Mouse (Mus musculus) spleen, adult 2 months (tissue): ENCODE results near the gene Smchd1.

Source experiments
- CTCF ChIP-seq: fragments of 200-500 bp; IDR thresholded peaks from 2 replicates; pipeline ENCODE4 v1.5.1; 2011; ENCODE audit warnings: mild to moderate bottlenecking, inconsistent platforms; ENCODE audit not compliant: insufficient read depth, insufficient read length, insufficient replicate concordance; ENCODE audit errors: extremely low read depth
- POLR2A ChIP-seq: fragments of 200-500 bp; IDR thresholded peaks from 2 replicates; pipeline ENCODE4 v1.6.1; 2011; ENCODE audit warnings: low read depth, low read length, inconsistent platforms

DNA sequence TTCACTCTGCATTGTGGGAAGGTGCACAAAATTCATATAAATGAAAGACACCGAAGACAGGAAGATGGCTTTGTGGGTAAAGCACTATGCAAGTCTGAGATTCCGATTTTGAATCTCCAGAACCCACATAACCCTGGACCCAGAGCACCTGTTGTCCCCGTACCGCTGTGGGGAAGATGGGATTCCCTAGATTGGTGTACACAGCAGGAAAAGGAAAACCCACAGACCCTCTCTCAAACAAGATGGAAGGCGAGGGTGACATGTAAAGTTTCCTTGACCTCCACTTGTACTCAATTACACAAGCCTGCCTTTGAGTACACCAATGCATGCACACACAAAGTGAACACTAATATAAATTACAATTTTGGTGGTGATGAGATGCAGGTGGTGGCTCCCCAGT, 9.6 kb upstream of the Smchd1 start:
- no peak for TF ChIP-seq POLR2A
- no peak for TF ChIP-seq CTCF
